Mouse (Mus musculus) embryonic facial prominence, embryonic 11.5 days (tissue): ENCODE results near the gene Creb3l4. TPM values are rescaled to one million over a fixed set of nuclear protein-coding genes. Genes with fewer than 3 reads are reported as not detected.

ENCODE experiments used
- ATAC-seq: fragments of 200-750 bp; cut with Nextera tagmentation; replicated peaks from 2 replicates; pipeline ENCODE4 v1.8.0; 2017; ENCODE audit warnings: low read depth; ENCODE audit not compliant: insufficient number of reproducible peaks, low FRiP score, low TSS enrichment
- DNase-seq: peaks from one replicate; pipeline ENCODE4 v3.0.0-alpha.2; 2015; ENCODE audit warnings: low spot score
- H3K27ac ChIP-seq: fragments of 300-500 bp; sonication (generic); replicated peaks from 2 replicates; pipeline ENCODE4 v1.5.1; 2014; ENCODE audit warnings: mild to moderate bottlenecking, low read depth, low read length, control low read depth
- H3K27me3 ChIP-seq: fragments of 300-500 bp; sonication (generic); 2 replicates; pipeline ENCODE4 v1.6.1; 2014; ENCODE audit warnings: mild to moderate bottlenecking, low read length, moderate library complexity, mixed read lengths; ENCODE audit not compliant: control insufficient read depth, insufficient read depth
- H3K36me3 ChIP-seq: fragments of 300-500 bp; sonication (generic); replicated peaks from 2 replicates; pipeline ENCODE4 v1.6.1; 2014; ENCODE audit warnings: low read depth, mild to moderate bottlenecking, low read length, moderate library complexity, mixed read lengths; ENCODE audit not compliant: control insufficient read depth, insufficient read depth
- H3K4me1 ChIP-seq: fragments of 300-500 bp; sonication (generic); 2 replicates; pipeline ENCODE4 v1.6.1; 2014; ENCODE audit warnings: low read length, mixed read lengths; ENCODE audit not compliant: control insufficient read depth, insufficient read depth
- H3K4me2 ChIP-seq: fragments of 300-500 bp; sonication (generic); 2 replicates; pipeline ENCODE4 v1.6.1; 2014; ENCODE audit warnings: low read depth, mild to moderate bottlenecking, control low read depth, low read length, moderate library complexity
- H3K4me3 ChIP-seq: fragments of 300-500 bp; sonication (generic); 2 replicates; pipeline ENCODE4 v1.5.1; 2014; ENCODE audit warnings: low read depth, low read length, control low read depth
- H3K9ac ChIP-seq: fragments of 300-500 bp; sonication (generic); replicated peaks from 2 replicates; pipeline ENCODE4 v1.6.1; 2014; ENCODE audit warnings: mild to moderate bottlenecking, control low read depth, low read length
- H3K9me3 ChIP-seq: fragments of 300-500 bp; sonication (generic); replicated peaks from 2 replicates; pipeline ENCODE4 v1.6.1; 2016; ENCODE audit warnings: mild to moderate bottlenecking, low read length, inconsistent platforms, mixed read lengths; ENCODE audit not compliant: control insufficient read depth
- WGBS: fragments of 180-500 bp; shearing (Covaris S2); extraction: QIAGEN DNeasy Blood & Tissue Kit; methylation state at CpG from one replicate; pipeline ENCODE4 v1.1.7; 2014; 5-methylcytosine and 5-hydroxymethylcytosine counted together
- polyA plus RNA-seq: library from polyadenylated mRNA; unstranded; fragments of >200 nt; fragmentation: Nextera tagmentation; extraction: Ambion mirVana; gene quantifications from 2 replicates; pipeline ENCODE4 v1.2.1, GENCODE M21; 2014

Creb3l4 gene
- polyA plus RNA-seq, 1 experiment from 2014 or later = 7.7 TPM

GRCm38 (mm10) chr3:90241669-90242358, 1.5 kb downstream of the Creb3l4 start:
- H3K9me3 ChIP-seq = no peaks in the 10 kb centered on the region
- H3K9ac ChIP-seq = no peak overlapping the region
- no peaks in the 10 kb centered on the region for H3K4me1 ChIP-seq
- no peak; the same call in 1 of the 2 replicates for ATAC-seq
- H3K27ac ChIP-seq = no peak overlapping the region
- H3K4me2 ChIP-seq = no peak overlapping the region
- no peak for DNase-seq
- H3K4me3 ChIP-seq = no peak overlapping the region
- 83% methylated on average over 10 of the region's 10 CpGs for WGBS
- H3K27me3 ChIP-seq = no peaks in the 10 kb centered on the region
- H3K36me3 ChIP-seq = no peaks in the 10 kb centered on the region; the same call in 1 of the 2 replicates

DNA sequence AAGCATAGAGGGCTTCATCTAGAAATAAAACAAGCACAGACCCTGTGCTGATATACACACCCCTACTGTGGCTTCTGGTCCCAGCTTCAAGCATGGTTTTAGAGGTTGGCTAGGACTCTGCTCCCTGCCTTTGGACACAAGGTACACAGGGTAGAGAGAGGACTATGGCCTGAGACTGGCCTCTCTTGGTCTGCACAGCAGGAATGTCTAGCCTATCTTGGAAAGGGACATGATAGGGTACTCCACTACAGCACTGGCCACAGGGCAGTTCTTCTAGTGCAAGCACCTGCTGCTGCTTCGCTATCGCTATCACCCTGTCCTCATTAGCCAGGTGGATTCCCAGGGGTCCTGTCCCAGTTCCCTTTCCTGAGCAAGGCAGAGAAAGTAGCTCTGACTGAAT, 2.1 kb downstream of the Creb3l4 start:
- ATAC-seq = no peak
- H3K4me2 ChIP-seq = no peak overlapping the region
- no peak for DNase-seq
- WGBS = 90% methylated on average over 2 of the region's 2 CpGs
- no peak overlapping the region for H3K9ac ChIP-seq
- no peaks in the 10 kb centered on the region; the same call in none of the 2 replicates for H3K36me3 ChIP-seq
- H3K4me1 ChIP-seq = no peaks in the 10 kb centered on the region
- no peaks in the 10 kb centered on the region for H3K9me3 ChIP-seq
- H3K27me3 ChIP-seq = no peaks in the 10 kb centered on the region
- H3K27ac ChIP-seq = no peak overlapping the region
- H3K4me3 ChIP-seq = no peak overlapping the region

DNA sequence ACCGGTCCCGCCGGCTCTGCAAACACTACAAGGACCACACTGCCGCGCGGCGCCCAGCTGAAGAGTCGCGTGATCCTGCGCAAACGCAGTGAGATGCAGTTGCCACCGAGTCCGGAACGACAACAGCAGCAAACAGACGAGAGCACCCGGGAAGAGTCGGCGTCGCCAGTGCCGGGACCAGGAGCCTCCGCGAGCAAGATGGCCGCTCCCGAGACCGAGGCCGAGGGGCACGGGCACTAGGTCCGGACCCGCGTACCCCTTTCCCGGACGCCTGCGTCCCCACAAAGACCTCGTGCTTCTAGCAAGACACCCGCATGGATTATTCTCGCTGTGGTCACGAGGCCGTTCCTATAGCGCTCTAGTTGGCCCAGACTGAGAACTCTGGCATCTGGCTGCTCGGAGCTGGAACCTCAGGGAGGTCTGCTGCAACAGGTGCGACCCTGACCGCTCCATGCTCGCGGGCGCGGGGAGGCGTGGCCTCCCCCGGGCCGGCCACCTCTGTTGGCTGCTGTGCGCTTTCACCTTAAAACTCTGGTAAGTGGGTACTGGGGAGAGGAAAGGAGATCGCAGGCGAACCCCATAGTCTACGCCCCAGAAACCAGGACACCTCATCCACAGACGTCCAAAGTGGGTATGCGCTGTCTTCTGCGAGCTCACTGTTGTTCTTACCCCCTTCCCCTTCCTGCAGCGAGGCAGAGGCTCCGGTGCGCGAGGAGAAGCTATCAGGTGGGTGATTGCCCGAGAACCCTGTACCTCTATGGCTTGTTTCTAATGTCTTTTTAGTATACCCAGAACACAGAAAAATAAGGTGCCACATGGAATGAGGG, 11.6 kb downstream of the Creb3l4 start, which contains the start of gene Jtb:
Gene Jtb, plus strand, starts transcription at position 91 of the 827 bp plus-strand sequence.
- no peaks in the 10 kb centered on the region for H3K27me3 ChIP-seq
- H3K9me3 ChIP-seq = no peaks in the 10 kb centered on the region
- peak within 1 kb of the TSS; percentile 79 for H3K4me2 ChIP-seq
- H3K27ac ChIP-seq = peak within 1 kb of the TSS; percentile 70
- DNase-seq = peak; percentile 93
- H3K4me1 ChIP-seq = no peaks in the 10 kb centered on the region
- peak within 1 kb of the TSS; percentile 62 for H3K4me3 ChIP-seq
- H3K9ac ChIP-seq = peak within 1 kb of the TSS; percentile 66
- H3K36me3 ChIP-seq = no peaks in the 10 kb centered on the region; the same call in 1 of the 2 replicates
- WGBS = under 1% methylated on average over 54 of the region's 61 CpGs
- ATAC-seq = peak; percentile 89

DNA sequence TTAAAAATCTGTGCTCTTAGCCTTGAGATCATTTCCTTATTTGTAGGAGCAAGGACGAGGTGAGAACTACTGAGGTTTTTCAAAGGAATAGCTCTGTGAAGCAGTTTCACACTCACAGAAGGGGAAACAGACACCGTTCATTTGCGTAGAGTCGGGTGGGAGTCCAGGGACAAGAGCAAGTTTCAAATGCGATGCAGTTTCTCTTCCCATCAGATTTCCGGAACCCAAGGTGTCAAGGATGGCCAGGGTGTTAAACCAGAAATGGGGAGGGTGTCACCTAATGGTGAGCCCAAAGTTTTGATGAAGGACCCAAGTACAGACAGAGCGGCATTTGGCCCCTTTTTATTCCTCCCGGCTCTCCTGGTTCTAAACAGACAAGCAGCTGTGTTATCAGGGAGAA, 12.2 kb downstream of the Creb3l4 start:
- H3K4me1 ChIP-seq = no peaks in the 10 kb centered on the region
- H3K36me3 ChIP-seq = no peaks in the 10 kb centered on the region
- H3K27ac ChIP-seq = no peak overlapping the region
- H3K9me3 ChIP-seq = no peaks in the 10 kb centered on the region
- peak overlapping the region; percentile 66 for H3K9ac ChIP-seq
- peak overlapping the region; percentile 79 for H3K4me2 ChIP-seq
- no peak; the same call in 1 of the 2 replicates for ATAC-seq
- 16% methylated on average over 8 of the region's 8 CpGs for WGBS
- H3K27me3 ChIP-seq = no peaks in the 10 kb centered on the region
- DNase-seq = no peak
- peak overlapping the region; percentile 62 for H3K4me3 ChIP-seq

DNA sequence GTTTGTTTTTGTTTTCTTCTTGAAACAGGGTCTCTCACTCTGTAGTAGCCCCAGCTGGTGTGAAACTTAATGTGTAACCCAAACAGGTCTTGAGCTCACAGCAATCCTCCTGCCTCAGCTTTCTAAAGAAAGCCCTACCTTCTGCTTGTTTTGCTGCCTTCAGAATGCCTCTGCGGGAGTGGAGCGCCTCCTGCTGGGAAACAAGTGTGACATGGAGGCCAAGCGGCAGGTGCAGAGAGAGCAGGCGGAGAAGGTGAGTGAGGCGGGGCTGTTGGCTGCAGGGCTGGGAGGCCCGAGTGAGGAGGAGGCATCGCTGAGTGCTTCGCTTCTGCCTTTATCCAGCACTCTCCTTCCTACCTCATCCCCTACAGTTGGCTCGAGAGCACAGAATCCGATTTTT, 19.0 kb downstream of the Creb3l4 start:
- H3K27me3 ChIP-seq = no peaks in the 10 kb centered on the region
- ATAC-seq (no peak), DNase-seq (no peak)
- no peak overlapping the region for H3K4me3 ChIP-seq
- H3K36me3 ChIP-seq = no peaks in the 10 kb centered on the region; the same call in 1 of the 2 replicates
- H3K9me3 ChIP-seq = no peaks in the 10 kb centered on the region
- WGBS = 75% methylated on average over 10 of the region's 10 CpGs
- no peak overlapping the region for H3K4me2 ChIP-seq
- no peak overlapping the region for H3K27ac ChIP-seq
- H3K9ac ChIP-seq = no peak overlapping the region
- no peaks in the 10 kb centered on the region for H3K4me1 ChIP-seq

DNA sequence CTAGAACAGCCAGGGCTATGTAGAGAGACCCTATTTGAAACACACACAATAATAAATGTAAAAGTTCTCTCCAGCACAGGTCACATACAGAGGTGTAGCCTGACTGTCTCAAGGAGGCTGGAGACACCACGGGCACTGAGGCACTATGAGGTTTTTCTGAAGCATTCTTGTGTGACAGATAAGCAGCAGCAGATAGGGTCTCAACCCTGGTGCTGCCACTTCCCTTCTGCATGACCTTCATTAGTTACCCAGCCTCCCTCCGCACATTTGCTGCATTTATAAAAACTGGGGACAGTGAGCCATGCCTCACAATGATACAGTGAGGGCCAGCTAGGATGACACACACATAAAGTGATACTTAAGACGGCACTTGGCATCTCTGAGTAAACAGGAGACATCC, 20.4 kb downstream of the Creb3l4 start:
- Histone ChIP-seq H3K36me3 (no peaks in the 10 kb centered on the region; the same call in 1 of the 2 replicates), H3K4me1 (no peaks in the 10 kb centered on the region), H3K9me3 (no peaks in the 10 kb centered on the region), H3K9ac (no peak overlapping the region), H3K27me3 (no peaks in the 10 kb centered on the region), H3K27ac (no peak overlapping the region), H3K4me3 (no peak overlapping the region), H3K4me2 (no peak overlapping the region)
- WGBS = 88% methylated on average over 3 of the region's 3 CpGs
- ATAC-seq (no peak), DNase-seq (no peak)

DNA sequence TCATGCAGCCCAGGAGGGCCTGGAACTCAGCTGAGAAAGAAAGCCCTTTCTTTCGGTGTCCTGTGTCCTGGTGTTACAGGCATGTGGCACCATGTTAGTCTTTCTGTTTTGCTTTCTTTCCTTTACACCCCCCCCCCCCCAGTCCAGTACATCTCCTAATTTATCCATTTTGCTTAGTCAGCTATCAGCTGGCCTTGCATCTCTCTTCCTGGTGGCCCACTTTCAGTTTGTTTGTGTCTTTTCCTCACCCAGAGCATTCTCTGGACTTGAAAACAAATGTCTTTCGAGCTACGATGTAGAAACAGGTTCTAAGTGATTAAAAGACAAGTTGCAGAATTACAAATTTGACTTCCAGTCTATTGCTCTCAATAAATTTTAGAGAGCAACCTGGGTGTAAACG, 20.9 kb downstream of the Creb3l4 start:
- H3K27me3 ChIP-seq = no peaks in the 10 kb centered on the region
- H3K9me3 ChIP-seq = no peaks in the 10 kb centered on the region
- H3K9ac ChIP-seq = no peak overlapping the region
- H3K36me3 ChIP-seq = no peaks in the 10 kb centered on the region; the same call in 1 of the 2 replicates
- no peak for ATAC-seq
- no peak overlapping the region for H3K4me2 ChIP-seq
- H3K4me3 ChIP-seq = no peak overlapping the region
- no peak overlapping the region for H3K27ac ChIP-seq
- DNase-seq = no peak
- 91% methylated on average over 4 of the region's 4 CpGs for WGBS
- H3K4me1 ChIP-seq = no peaks in the 10 kb centered on the region

DNA sequence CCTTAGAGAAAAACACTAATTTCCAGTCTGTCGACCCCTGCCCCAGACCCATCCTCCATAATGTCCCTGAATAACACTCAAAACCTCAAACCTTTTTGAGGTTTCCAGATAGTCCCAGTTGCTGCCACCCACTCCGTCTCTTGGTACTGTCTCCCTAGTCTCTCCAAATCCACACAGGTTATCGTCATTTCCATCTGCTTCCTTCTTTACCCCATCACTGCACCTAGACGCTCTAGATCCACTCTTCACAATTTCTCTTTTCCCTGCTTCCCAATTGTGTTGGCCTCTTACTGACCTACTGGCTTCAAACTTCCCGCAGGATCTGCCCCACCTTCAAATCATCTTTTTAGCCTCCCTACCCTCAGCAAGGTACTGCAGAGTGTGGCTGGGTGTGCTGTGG, 22.2 kb downstream of the Creb3l4 start:
- H3K4me1 ChIP-seq = no peaks in the 10 kb centered on the region

More for the DNA sequence above, 22.2 kb downstream of the Creb3l4 start:
- H3K27ac ChIP-seq = no peak overlapping the region; the same call in 1 of the 2 replicates
- H3K36me3 ChIP-seq = no peaks in the 10 kb centered on the region; the same call in 1 of the 2 replicates
- WGBS = 20% methylated on average over 5 of the region's 5 CpGs
- no peak for DNase-seq
- peak overlapping the region; percentile 53 for H3K4me3 ChIP-seq
- H3K9me3 ChIP-seq = no peaks in the 10 kb centered on the region
- H3K4me2 ChIP-seq = peak overlapping the region; percentile 81
- no peaks in the 10 kb centered on the region for H3K27me3 ChIP-seq
- H3K9ac ChIP-seq = peak overlapping the region; percentile 73
- ATAC-seq = no peak
